Mouse (Mus musculus): Measurements from ENCODE around the gene Gm8720.
"Not testable (repeated sequence)": the region's sequence is repeated elsewhere in the genome, so short reads cannot be mapped to it uniquely, and the experiment has no call there.

Gm8720 gene

DNA sequence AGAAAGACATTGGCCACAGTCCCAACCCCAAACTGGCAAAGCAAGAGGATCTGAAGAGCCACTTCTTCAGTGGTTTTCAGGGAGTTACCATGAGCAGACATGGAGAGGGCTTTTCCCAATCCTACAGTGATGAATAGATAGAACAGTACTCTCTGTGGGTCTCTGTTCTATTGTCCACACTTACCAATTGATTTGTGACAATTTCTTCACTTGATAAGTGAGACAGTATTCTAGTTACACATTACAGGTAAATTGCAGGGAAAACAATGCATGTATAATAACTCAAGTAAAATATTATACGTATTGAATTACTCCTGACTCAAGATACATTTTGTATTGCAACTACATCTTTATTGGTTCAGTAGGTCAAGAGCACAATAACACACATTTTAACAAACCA is at the start of gene Gm8720:
Gene Gm8720, minus strand, starts transcription at position 101 of the 400 bp plus-strand sequence.
- DNase-seq = not testable (repeated sequence)

DNA sequence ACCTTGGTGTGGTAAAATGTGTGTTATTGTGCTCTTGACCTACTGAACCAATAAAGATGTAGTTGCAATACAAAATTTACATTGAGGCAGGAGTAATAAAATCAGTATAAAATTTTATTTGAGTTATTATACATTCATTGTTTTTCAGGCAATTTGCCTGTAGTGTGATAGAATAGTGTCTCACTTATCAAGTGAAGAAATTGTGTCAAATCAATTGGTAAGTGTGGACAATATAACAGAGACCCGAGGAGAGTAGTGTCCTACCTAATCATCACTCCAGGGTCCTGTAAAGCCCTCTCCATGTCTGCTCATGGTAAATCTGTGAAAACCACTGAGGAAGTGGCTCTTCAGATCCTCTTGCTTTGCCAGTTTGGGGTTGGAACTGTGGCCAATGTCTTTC is 12.0 kb downstream of the Gm8720 start, which contains the start of gene Vmn1r163:
Gene Vmn1r163, plus strand, starts transcription at position 301 of the 400 bp plus-strand sequence.
- DNase-seq = not testable (repeated sequence)

- not testable (repeated sequence) for DNase-seq
Observed at GRCm38 (mm10) chr7:23019823-23020222, 47.4 kb downstream of the Gm8720 start, which contains the start of gene Gm4216. TSS of gene Gm4216 (minus strand) at chr7:23019923.

All from right cerebral cortex, postnatal 14 days (tissue).